Mouse (Mus musculus) neural tube, embryonic 11.5 days (tissue): Measurements from ENCODE around the gene Apol9a. TPM values are rescaled to one million over a fixed set of nuclear protein-coding genes. Genes with fewer than 3 reads are reported as not detected.
"Not testable (repeated sequence)": the region's sequence is repeated elsewhere in the genome, so short reads cannot be mapped to it uniquely, and the experiment has no call there.

Experiments used
- ATAC-seq: fragments of 200-750 bp; cut with Nextera tagmentation; 2 replicates; pipeline ENCODE4 v1.8.0; 2017; ENCODE audit warnings: moderate number of reproducible peaks, mild to moderate bottlenecking, moderate TSS enrichment, moderate library complexity; ENCODE audit not compliant: insufficient read depth, low FRiP score, low TSS enrichment
- DNase-seq: peaks from one replicate; pipeline ENCODE4 v3.0.0-alpha.2; 2015; ENCODE audit warnings: low spot score
- H3K27ac ChIP-seq: fragments of 300-500 bp; sonication (generic); 2 replicates; pipeline ENCODE4 v1.5.1; 2014; ENCODE audit warnings: low read depth, mild to moderate bottlenecking, low read length
- H3K27me3 ChIP-seq: fragments of 300-500 bp; sonication (generic); 2 replicates; pipeline ENCODE4 v1.6.1; 2014; ENCODE audit warnings: mild to moderate bottlenecking, low read length, mixed read lengths; ENCODE audit not compliant: control insufficient read depth, insufficient read depth
- H3K36me3 ChIP-seq: fragments of 300-500 bp; sonication (generic); 2 replicates; pipeline ENCODE4 v1.6.1; 2014; ENCODE audit warnings: mild to moderate bottlenecking, low read length, moderate library complexity, mixed read lengths; ENCODE audit not compliant: control insufficient read depth, insufficient read depth
- H3K4me1 ChIP-seq: fragments of 300-500 bp; sonication (generic); 2 replicates; pipeline ENCODE4 v1.6.1; 2014; ENCODE audit warnings: low read length, mixed read lengths; ENCODE audit not compliant: control insufficient read depth, insufficient read depth
- H3K4me2 ChIP-seq: fragments of 300-500 bp; sonication (generic); 2 replicates; pipeline ENCODE4 v1.6.1; 2014; ENCODE audit warnings: low read depth, mild to moderate bottlenecking, moderate library complexity
- H3K4me3 ChIP-seq: fragments of 300-500 bp; sonication (generic); 2 replicates; pipeline ENCODE4 v1.5.1; 2014; ENCODE audit warnings: low read depth, low read length
- H3K9ac ChIP-seq: fragments of 300-500 bp; sonication (generic); 2 replicates; pipeline ENCODE4 v1.6.1; 2014; ENCODE audit warnings: mild to moderate bottlenecking, low read length
- H3K9me3 ChIP-seq: fragments of 300-500 bp; sonication (generic); 2 replicates; pipeline ENCODE4 v1.6.1; 2016; ENCODE audit warnings: low read length; ENCODE audit not compliant: control insufficient read depth
- WGBS: fragments of 180-500 bp; shearing (Covaris S2); extraction: QIAGEN DNeasy Blood & Tissue Kit; methylation state at CpG from one replicate; pipeline ENCODE4 v1.1.7; 2014; 5-methylcytosine and 5-hydroxymethylcytosine counted together
- polyA plus RNA-seq: library from polyadenylated mRNA; unstranded; fragments of >200 nt; fragmentation: Nextera tagmentation; extraction: Ambion mirVana; gene quantifications from 2 replicates; pipeline ENCODE4 v1.2.1, GENCODE M21; 2014

Gene Apol9a
- polyA plus RNA-seq = not detected in 2 replicates

- 86% methylated on average over 1 of the region's 4 CpGs for WGBS
Observed at GRCm38 (mm10) chr15:77411035-77411434, at the start of gene Apol9a. Gene Apol9a (minus strand): TSS chr15:77411135.

GRCm38 (mm10) chr15:77449927-77450326 lies 39.0 kb upstream of the Apol9a start:
- H3K36me3 ChIP-seq, H3K27me3 ChIP-seq, H3K4me2 ChIP-seq, H3K9ac ChIP-seq, H3K4me1 ChIP-seq, H3K4me3 ChIP-seq, ATAC-seq, H3K9me3 ChIP-seq, DNase-seq, H3K27ac ChIP-seq: not testable (repeated sequence)
- 64% methylated on average over 10 of the region's 10 CpGs for WGBS

More at GRCm38 (mm10) chr15:77411035-77411434, at the start of gene Apol9a:
- H3K27ac ChIP-seq, H3K9me3 ChIP-seq, H3K9ac ChIP-seq, H3K4me3 ChIP-seq, DNase-seq, H3K27me3 ChIP-seq, H3K36me3 ChIP-seq, H3K4me2 ChIP-seq, H3K4me1 ChIP-seq, ATAC-seq: not testable (repeated sequence)

- H3K4me3 ChIP-seq, H3K9me3 ChIP-seq, H3K36me3 ChIP-seq, H3K4me1 ChIP-seq, ATAC-seq, H3K27me3 ChIP-seq, H3K9ac ChIP-seq, H3K4me2 ChIP-seq, H3K27ac ChIP-seq, DNase-seq: not testable (repeated sequence)
- WGBS = 88% methylated on average over 2 of the region's 2 CpGs
Observed at GRCm38 (mm10) chr15:77447392-77447791, 36.5 kb upstream of the Apol9a start, which contains the start of gene Apol7b. Gene Apol7b (minus strand): TSS chr15:77447492.

DNA sequence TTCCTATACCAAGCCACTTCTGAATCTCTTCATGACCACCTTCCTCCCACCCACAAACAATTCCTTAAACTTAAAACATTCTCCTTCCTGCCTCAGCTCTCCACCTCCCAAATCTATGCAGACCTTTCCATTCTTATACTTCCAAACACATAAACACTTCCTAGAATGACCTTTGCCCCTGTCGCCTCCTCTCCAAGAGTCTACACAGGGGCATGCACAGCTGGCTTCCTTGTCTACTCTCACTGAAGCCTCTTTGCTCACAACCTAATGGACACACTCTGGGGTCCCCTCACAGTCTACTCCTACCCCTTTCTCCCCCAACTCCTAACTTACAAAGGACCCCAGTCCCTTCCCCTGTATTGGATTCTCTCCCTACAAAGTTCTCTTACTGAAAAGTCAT lies 34.7 kb upstream of the Apol9a start:
- 82% methylated on average over 1 of the region's 1 CpGs for WGBS
- H3K27ac ChIP-seq, ATAC-seq, H3K27me3 ChIP-seq, H3K36me3 ChIP-seq, H3K9ac ChIP-seq, H3K4me3 ChIP-seq, H3K9me3 ChIP-seq, H3K4me1 ChIP-seq, H3K4me2 ChIP-seq, DNase-seq: not testable (repeated sequence)

- not testable (repeated sequence) for H3K27ac ChIP-seq, H3K9me3 ChIP-seq, H3K4me1 ChIP-seq, H3K4me3 ChIP-seq, H3K9ac ChIP-seq, DNase-seq, ATAC-seq, H3K4me2 ChIP-seq, H3K36me3 ChIP-seq, H3K27me3 ChIP-seq
- 87% methylated on average over 7 of the region's 8 CpGs for WGBS
Observed at GRCm38 (mm10) chr15:77444746-77445145, 33.8 kb upstream of the Apol9a start.

GRCm38 (mm10) chr15:77428690-77429448 lies 17.9 kb upstream of the Apol9a start:
- not testable (repeated sequence) for H3K4me2 ChIP-seq, H3K27ac ChIP-seq, H3K9ac ChIP-seq, H3K27me3 ChIP-seq, DNase-seq, H3K4me1 ChIP-seq, ATAC-seq, H3K4me3 ChIP-seq, H3K36me3 ChIP-seq, H3K9me3 ChIP-seq
- WGBS = 79% methylated on average over 6 of the region's 10 CpGs

- not testable (repeated sequence) for H3K4me3 ChIP-seq, H3K9ac ChIP-seq, H3K36me3 ChIP-seq, ATAC-seq, H3K27me3 ChIP-seq, H3K4me2 ChIP-seq, H3K4me1 ChIP-seq, H3K9me3 ChIP-seq, DNase-seq, H3K27ac ChIP-seq
- WGBS = 71% methylated on average over 3 of the region's 7 CpGs
Observed at GRCm38 (mm10) chr15:77422925-77423324, 12.0 kb upstream of the Apol9a start.

DNA sequence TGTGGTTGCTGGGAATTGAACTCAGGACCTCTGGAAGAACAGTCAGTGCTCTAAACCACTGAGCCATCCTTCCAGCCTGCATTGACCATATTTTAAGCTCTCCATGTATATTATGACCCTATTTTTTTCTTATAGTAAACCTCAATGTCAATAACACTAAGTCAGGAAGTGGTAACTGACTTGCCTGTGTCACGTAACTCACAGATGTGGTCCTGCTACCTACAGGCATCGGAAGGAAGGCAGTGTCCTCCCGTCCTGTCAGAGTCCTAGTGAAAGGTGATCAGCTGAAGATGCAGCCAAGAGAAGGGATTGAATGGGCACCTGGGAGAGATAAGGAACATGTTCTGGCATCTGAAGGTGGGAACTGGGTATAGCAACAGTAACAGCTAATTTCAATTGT lies 8.7 kb upstream of the Apol9a start:
- not testable (repeated sequence) for DNase-seq, H3K27ac ChIP-seq, H3K4me3 ChIP-seq, H3K4me2 ChIP-seq, H3K4me1 ChIP-seq, H3K9ac ChIP-seq, ATAC-seq, H3K9me3 ChIP-seq, H3K36me3 ChIP-seq, H3K27me3 ChIP-seq
- WGBS = no CpG with 5 or more reads among the region's 3 CpGs

DNA sequence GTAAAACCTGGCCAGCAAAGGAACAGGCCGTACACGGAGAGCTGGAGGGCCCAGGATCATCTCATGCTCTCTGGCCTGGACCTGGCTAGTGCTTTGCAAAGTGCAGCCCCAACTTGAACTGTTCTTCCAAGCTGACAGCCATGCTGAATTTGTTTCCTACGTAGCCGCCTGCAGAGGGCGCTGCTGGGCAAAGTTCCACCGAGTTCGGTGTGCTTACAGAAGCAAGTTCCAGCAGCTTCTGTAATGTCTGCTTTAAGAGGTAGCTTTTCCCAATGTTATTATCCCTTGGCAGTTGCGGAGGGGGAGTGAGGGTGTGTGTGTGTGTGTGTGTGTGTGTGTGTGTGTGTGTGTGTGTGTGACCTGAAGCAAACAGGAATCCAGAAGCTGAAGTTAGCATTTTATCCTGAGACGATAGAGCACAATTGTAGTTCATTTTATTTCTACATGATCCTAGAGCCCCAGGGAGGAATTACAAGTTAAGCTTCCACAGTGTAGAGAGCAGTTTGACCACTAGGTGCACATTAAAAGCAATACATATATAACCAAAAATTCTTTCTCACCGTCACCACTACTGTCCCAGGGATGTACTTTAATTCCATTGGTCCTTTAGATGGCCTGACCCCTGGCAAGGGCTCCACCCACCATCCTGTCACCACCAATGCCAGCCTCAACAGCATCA lies 5.9 kb upstream of the Apol9a start:
- H3K4me3 ChIP-seq, H3K9ac ChIP-seq, H3K4me1 ChIP-seq, DNase-seq, H3K36me3 ChIP-seq, H3K4me2 ChIP-seq, ATAC-seq, H3K27me3 ChIP-seq, H3K27ac ChIP-seq, H3K9me3 ChIP-seq: not testable (repeated sequence)
- 23% methylated on average over 2 of the region's 10 CpGs for WGBS
